Mouse (Mus musculus): ENCODE data around the gene A730046J19Rik.

A730046J19Rik gene

GRCm38 (mm10) chrX:144153523-144153922, at the start of gene A730046J19Rik:
Gene A730046J19Rik, plus strand, starts transcription at chrX:144153695.
- no peak for DNase-seq (ENCODE audit: low spot score in 2 of 2)

GRCm38 (mm10) chrX:144104619-144105416, 48.7 kb upstream of the A730046J19Rik start:
- no peak for DNase-seq (ENCODE audit: low spot score in 2 of 2)

GRCm38 (mm10) chrX:144136281-144136680, 17.2 kb upstream of the A730046J19Rik start:
- DNase-seq (ENCODE audit: low spot score in 2 of 2), result no peak

- DNase-seq (ENCODE audit: low spot score in 2 of 2), result no peak
Observed at GRCm38 (mm10) chrX:144149987-144150386, 3.5 kb upstream of the A730046J19Rik start.

GRCm38 (mm10) chrX:144154111-144154510, 616 bp downstream of the A730046J19Rik start:
- no peak for DNase-seq (ENCODE audit: low spot score in 2 of 2)

GRCm38 (mm10) chrX:144162936-144163335, 9.4 kb downstream of the A730046J19Rik start:
- DNase-seq (ENCODE audit: low spot score in 2 of 2), result no peak
